Mouse (Mus musculus) spleen, adult 2 months (tissue): Measurements from ENCODE around the gene Gm20388.

ENCODE experiments used
- CTCF ChIP-seq: fragments of 200-500 bp; IDR thresholded peaks from 2 replicates; pipeline ENCODE4 v1.5.1; 2011; ENCODE audit warnings: mild to moderate bottlenecking, inconsistent platforms; ENCODE audit not compliant: insufficient read depth, insufficient read length, insufficient replicate concordance; ENCODE audit errors: extremely low read depth
- POLR2A ChIP-seq: fragments of 200-500 bp; IDR thresholded peaks from 2 replicates; pipeline ENCODE4 v1.6.1; 2011; ENCODE audit warnings: low read depth, low read length, inconsistent platforms

- TF ChIP-seq POLR2A: no peak
- TF ChIP-seq CTCF: no peak
Measured at GRCm38 (mm10) chr8:122058951-122059350, 2148.3 kb downstream of the Gm20388 start.
